Mouse (Mus musculus): Measurements from ENCODE around the gene F11.

DNA sequence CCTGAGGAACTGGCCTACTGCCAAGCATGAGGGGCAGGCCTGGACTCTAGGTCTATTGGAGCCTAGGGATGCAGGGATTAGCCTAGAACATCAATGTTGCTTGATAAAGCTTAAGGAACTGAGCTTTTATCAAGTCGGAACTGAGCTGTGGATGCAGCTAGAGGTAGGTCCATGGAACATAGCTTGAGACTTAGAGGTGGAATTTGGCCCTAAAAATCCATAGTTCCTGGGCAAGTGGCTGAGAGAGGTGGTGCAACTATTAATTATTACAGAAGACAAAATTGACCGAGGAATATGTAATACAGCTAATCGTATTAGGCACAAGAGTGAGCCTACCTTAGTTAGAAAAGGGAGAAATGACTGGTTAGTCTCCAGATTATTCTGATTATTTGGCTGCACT, 42.5 kb upstream of the F11 start:
- TF ChIP-seq POLR2A (IDR thresholded peaks at IDR 0.05; ENCODE audit: control insufficient read depth, low read depth, low read length), result no peak
- TF ChIP-seq CTCF (IDR thresholded peaks at IDR 0.05; ENCODE audit: control insufficient read depth, insufficient read depth, insufficient replicate concordance, low read depth, low read length), result no peak
